Mouse (Mus musculus): Measurements from ENCODE around the gene Znrf3.
A peak's percentile ranks its signal among the peaks of the same experiment; 100 is the strongest.

The Znrf3 gene

DNA sequence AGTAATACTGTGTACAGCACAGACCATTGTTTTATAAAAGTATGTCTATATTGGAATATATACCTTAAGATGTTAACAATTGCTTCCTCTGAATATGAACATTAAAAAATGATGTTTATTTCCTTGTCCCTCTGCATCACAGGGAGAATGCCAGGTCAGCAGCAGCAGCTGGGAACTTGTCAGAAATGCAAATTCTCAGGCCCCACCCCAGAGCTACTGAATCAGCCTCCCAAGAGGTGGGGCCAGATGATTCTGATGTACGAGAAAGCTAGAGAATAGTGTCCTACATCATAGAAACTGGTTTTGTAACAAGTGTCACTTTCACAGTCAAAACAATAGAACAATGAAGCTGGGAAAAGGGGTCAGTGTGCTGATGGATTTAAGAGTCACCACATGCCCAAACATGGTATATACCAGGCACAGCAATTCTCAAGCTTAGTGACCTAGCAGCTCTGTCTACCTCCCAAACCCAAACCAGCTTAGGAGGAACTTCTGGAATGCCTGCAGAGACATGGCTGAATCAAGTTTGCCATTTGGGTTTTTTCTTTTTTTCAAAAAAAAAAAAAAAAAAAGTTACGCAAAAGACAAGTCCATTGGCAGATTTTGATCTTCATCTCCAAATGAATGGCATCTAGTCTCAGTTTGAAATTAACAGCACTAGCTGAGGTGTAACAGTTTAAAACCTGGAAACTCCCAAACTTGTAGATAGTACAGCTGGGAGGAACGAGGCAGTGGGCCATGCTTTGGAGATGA lies 46.2 kb downstream of the Znrf3 start:
- no peak for DNase-seq (ENCODE audit: low read depth, low spot score)

DNA sequence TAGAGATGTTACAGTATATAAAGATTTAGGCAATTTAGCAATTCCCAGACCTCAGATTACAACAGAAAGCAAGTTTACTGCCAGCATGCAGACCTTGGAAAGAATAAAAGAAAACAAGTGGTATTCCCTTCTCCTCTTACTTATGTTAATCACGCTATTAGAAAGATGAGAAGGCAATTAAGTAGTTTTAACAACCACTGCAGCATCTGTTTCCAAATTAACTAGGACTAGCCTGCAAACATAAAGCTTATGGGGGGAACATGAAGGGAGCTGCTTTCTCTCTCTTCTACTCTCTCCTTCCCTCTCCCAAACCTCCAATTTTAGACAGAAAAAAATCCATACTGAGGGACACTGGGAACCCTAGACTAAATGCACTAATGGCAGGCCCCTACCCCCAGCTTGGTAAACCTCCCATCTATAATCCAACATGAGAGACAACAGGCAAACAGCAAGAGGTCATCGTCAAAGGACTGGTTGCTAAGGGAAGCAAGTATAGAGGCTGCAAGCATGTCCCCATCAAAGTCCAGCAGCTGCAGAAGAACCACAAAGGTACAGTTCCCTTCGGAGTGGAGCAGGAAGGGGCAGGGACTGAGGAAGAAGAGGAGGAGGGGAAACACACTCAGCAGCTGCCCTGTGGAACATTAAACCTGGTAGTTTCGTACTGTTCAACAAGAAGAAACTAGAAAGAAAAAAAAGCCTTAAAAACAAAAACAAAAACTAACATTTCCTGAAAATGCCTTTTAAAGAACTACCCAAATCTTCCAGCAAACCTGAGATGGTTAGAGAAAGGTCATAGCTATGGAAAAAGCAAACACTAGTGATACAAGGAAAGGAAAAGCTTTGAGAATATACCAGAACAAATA lies 53.4 kb downstream of the Znrf3 start:
- no peak for DNase-seq (ENCODE audit: low read depth, low spot score)

GRCm38 (mm10) chr11:5382652-5383051 lies 62.0 kb downstream of the Znrf3 start:
- no peak for DNase-seq (ENCODE audit: low read depth, low spot score)

DNA sequence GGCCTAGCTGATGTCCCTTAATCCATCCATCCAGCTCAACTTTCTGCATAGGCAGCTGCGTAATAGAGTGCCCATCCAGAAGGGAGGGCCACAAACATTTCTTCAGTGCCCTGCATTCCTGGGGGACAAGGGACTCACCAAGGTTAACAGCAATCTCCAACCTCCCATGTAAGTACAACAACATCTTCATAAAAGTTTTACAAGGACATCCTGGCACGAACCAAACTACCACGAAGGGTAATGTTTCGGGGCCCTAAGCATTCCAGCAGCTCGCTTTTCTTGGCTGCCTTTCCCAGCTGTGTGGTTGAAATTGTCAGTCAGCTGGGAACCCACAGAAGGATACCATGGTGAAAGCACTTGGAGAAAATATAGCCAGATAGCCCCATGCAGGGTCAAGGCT lies 63.4 kb downstream of the Znrf3 start:
- peak; percentile 15 for DNase-seq (ENCODE audit: low read depth, low spot score)

DNA sequence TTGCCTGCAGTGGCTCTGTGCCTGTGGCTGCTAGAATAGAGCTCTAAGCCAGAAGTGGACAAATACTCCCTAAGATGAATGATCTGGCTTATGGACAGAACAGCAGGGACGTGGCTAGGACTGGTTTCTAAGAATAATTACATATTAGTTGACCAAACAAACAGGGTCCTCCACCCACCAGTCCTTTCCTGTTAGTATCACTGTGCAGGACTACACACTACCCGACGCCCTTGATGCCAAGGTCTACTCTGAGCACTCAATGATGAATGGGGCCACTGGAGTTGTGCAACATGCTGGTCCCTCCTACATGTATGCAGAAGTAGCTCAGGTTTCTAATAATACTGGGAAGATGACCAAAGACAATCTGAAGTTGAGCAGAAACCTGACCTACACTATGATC lies 64.4 kb downstream of the Znrf3 start:
- DNase-seq (ENCODE audit: low read depth, low spot score) = peak; percentile 27

DNA sequence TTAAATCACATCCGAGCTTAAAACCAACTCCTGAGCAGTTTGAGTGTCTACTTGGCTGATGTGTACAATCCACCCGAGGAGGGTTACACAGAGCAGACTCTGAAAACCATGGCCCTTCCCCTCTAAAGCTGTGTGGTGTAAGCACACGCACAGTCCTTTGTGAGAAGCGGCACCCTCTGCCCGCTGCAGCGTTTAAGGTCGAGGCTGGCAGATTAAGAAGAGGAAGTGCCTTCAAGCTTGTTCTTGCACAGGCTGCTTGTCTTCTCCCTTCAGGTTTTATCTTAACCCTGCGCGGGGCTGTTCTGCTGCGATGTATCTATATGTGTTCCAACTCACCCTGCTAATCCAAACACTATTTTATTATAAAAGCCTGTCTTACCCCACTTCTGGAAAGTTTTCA lies 75.5 kb downstream of the Znrf3 start:
- no peak for DNase-seq (ENCODE audit: low read depth, low spot score)

GRCm38 (mm10) chr11:5368492-5368891 lies 76.2 kb downstream of the Znrf3 start:
- DNase-seq (ENCODE audit: low read depth, low spot score) = no peak

GRCm38 (mm10) chr11:5355266-5355764 lies 89.3 kb downstream of the Znrf3 start:
- DNase-seq (ENCODE audit: low read depth, low spot score) = no peak

- peak; percentile 10 for DNase-seq (ENCODE audit: low read depth, low spot score)
These were observed 89.9 kb downstream of the Znrf3 start for GRCm38 (mm10) chr11:5354753-5355152.

DNA sequence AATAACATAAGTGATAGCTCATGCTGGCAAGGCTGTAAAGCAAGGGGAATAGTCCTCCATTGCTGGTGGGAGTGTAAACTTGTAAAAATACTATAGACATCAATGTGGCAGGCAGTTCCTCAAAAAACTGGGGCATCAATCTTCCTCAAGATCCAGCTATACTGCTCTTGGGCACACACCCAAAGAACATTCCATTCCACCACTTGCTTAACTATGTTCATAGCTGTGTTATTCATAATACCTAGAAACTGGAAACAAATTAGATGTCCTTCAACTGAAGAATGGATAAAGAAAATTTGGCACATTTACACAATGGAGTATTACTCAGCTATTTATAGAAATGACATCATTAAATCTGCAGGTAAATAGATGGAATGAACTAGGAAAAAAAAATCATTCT lies 91.6 kb downstream of the Znrf3 start:
- DNase-seq (ENCODE audit: low read depth, low spot score) = no peak

- no peak for DNase-seq (ENCODE audit: low read depth, low spot score)
These were observed 95.2 kb downstream of the Znrf3 start for GRCm38 (mm10) chr11:5349483-5349882.

DNA sequence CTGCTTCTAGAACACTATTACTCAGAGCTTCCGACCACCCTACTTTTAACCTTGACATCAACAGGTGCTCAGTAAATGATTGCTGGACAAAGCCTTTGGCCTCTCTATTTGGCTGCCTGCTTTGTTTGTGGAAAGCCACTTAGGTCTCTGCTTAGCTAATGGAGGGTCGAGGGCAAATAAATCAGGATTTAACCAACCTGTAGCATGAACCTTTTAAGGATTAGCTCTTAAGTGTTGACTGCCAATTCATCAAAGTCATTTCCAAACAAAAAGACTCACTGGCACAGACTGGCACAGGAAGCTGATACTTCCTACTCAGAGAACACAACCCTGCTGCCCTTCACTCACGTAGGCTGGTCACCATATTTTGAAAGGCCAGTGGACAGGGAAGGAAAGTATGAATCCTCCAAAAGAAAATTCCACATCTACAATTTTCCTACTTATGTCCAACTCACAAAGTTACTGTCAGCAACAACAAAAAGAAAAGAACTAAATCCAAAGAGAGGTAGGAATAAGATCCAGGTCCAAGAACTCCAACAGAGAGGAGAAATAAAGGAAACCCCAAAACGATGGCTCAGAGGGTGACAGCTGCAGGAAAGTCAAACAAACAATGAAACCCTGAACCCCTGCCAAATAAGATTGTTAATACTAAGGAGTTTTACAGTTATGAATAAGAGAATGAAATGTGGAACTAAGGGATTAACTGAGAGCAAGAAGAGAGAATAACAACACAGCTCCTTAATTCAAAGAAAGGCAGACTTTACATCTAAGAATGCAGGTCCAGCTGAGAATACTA lies 97.6 kb downstream of the Znrf3 start:
- DNase-seq (ENCODE audit: low read depth, low spot score) = no peak

DNA sequence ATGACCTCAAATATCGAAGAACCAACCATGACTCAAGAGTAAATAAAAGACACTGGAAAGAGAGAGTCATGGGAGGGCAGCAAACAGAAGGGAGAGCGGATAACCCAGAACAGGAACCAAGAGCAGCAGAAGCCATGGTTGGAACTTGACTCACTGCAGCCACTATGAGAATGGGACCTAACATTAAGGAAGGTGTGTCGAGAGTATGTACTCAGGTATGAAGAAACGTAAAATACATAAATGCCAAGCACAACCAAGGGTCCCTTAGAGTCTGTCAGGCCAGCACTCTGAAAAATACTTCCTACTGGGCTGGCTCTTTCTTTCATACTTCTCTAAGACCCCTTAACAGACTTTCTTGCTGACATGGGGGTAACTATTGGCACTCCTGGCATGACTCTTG lies 100.9 kb downstream of the Znrf3 start:
- no peak for DNase-seq (ENCODE audit: low read depth, low spot score)

- no peak for DNase-seq (ENCODE audit: low read depth, low spot score)
These were observed 104.9 kb downstream of the Znrf3 start for GRCm38 (mm10) chr11:5339732-5340131.

GRCm38 (mm10) chr11:5336852-5337251 lies 107.8 kb downstream of the Znrf3 start:
- DNase-seq (ENCODE audit: low read depth, low spot score) = no peak

DNA sequence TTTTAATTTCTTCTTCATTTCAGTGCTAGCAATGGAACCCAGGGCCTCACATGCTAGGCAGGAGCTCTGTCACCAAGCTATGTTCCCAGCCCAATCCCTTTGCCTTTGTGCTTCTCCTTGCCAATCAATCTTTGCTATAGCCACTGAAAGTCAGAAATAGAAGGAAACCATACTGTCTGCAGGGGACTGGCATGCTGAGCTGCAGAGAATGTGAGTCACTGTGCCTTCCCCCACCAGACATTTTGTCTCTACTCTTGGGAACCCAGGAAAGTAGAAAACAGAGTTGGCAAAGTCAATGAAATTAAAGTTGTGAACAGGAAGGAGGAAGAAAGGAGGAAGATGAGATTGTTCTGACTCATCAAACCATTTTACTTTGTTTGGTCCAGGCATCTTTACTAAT lies 108.4 kb downstream of the Znrf3 start:
- DNase-seq (ENCODE audit: low read depth, low spot score) = no peak

DNA sequence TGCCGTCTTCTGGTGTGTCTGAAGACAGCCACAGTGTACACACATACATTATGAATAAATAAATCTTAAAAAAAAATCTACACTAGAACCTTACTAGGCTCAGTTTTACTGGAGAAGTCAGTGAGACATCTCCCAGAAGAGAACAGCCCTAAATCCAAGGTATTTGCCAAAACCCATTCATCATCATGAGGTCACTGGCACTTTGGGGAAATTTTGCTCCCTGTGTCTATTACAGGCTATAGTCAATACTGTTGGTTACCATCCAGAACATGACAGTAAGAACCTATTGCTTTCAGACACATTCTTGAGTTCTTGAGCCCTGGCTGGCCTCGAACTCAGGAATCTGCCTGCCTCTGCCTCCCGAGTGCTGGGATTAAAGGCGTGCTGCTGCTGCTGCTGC lies 113.8 kb downstream of the Znrf3 start:
- no peak for DNase-seq (ENCODE audit: low read depth, low spot score)

DNA sequence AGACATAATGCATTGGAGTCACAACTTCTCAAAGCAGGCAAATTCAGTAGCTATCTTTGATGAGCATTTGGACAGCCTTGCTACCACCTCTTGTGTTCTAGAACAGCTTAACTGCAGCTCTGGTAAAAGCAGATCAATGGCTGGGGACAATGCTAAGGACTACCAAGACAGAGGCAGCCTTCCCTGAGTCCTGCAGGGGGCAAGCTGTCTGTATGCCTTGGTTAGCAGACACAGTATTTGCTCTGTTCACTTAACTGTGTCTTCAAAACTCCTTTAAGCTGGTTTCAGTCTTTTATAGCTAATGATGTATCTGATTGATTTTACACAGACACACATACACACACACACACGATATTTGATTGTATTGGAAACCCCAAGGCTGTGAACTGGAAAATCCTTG lies 117.0 kb downstream of the Znrf3 start:
- DNase-seq (ENCODE audit: low read depth, low spot score) = no peak

- no peak for DNase-seq (ENCODE audit: low read depth, low spot score)
These were observed 118.4 kb downstream of the Znrf3 start for GRCm38 (mm10) chr11:5326252-5326651.

DNA sequence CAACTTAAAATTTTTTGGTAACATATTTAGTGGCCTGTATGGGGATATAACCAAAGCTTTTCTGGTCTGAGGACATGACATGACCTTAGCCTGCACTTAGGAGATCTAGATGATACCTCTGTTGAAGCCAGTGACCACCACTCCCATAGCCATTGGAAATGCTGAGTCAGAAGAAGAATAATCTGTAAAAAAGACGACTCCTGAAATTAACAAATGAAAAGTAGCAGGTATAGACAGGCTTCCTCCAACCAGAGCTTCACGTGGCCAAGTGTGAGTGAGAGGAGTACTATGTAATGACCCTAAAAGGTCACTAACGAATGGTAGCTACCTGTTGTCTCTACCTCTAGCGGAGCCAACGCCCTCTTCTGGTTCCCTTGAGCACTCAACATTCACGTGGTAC lies 119.4 kb downstream of the Znrf3 start:
- no peak for DNase-seq (ENCODE audit: low read depth, low spot score)

DNA sequence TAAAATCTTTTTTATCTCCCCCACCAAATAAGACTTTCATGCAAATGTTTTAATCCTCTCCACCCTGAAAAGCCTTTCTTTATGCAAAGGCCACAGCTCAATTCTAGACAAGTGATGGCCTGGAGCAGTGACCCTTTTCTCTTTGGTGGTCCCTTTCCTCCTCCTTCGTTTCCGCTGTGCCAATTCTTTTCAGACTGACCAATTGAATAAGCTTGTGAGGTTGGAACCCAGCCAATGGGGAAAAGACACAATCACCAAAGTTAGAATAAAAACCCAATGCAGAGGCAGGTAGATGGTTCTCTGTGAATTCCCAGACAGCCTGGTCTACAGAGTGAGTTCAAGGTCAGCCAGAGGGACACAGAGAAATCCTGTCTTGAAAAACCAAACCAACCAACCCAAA lies 120.4 kb downstream of the Znrf3 start:
- DNase-seq (ENCODE audit: low read depth, low spot score) = no peak

DNA sequence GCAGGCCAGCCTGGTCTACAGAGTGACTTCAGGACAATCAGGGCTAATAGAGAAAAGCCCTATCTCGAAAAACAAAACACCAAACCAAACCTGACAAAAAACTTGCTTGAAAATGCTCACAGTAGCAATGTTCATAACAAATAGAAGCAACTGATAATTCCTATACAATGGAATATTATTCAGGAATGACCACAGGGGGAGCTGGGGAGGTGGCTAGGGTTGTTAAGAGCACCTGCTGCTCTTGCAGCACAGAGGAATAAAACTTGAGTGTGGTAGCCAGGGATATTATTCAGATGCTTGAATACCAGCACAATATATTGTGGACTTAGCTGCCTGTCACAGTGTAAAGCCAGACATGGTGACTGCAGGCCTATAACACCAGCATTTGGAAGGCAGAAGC lies 123.0 kb downstream of the Znrf3 start:
- DNase-seq (ENCODE audit: low read depth, low spot score) = no peak

Measured in skeletal muscle tissue, adult 2 months (tissue).